Mouse (Mus musculus) E14TG2a.4 (cell line): ENCODE results near the gene Tmem120b.

Experiments
- CTCF ChIP-seq: conservative IDR thresholded peaks from 2 replicates; pipeline ENCODE4 v1.5.1; 2014; ENCODE audit warnings: low read length
- POU5F1 ChIP-seq: IDR thresholded peaks from 2 replicates; pipeline ENCODE4 v1.6.1; 2014; ENCODE audit warnings: low read length, borderline replicate concordance

DNA sequence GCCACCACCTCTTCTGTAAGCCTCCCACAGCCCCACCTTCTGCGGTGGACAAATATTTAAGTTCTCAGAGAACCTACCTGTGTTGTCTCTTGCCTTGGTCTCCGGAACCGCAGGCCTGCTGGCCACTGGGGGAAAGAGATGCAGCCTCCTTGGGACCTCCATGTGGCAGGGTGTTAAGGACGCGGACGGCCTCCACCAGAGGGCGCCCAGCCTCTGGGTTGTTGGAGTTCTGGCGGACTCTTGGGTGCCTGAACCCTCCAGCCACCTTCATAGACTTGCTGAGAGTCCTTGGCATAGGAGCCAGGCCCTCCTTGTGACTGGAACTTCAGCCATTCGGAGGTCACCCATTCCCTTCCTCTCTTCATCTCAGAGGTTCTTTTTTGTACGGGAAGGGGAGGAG, 49.0 kb downstream of the Tmem120b start:
- TF ChIP-seq CTCF (peak; percentile 60), POU5F1 (no peak)
